Mouse (Mus musculus) inflammation-experienced regulatory T-cells (primary cell): ENCODE results near the gene Cald1. TPM values are rescaled to one million over a fixed set of nuclear protein-coding genes. Genes with fewer than 3 reads are reported as not detected.

Experiments used
- polyA plus RNA-seq, 2 experiments: library from polyadenylated mRNA; unstranded; fragments of 100-300 nt; shearing (Covaris generic); gene quantifications; one replicate each; pipeline ENCODE4 v1.2.1; 2017

The Cald1 gene
- polyA plus RNA-seq: 1 to 10 TPM; 1.9 to 6.2 TPM

GRCm38 (mm10) chr6:34598121-34599065, at the start of gene Cald1:
Gene Cald1, plus strand, starts transcription at chr6:34598500.

GRCm38 (mm10) chr6:34780231-34780942, 182.1 kb downstream of the Cald1 start, which contains the start of gene Agbl3:
Gene Agbl3, plus strand, starts transcription at chr6:34780432.

Other genes starting within 250 kb of the Cald1 start
- gene Akr1b8, start 244.4 kb upstream of the Cald1 start, polyA plus RNA-seq: 1 to 10 TPM in 1 of 2 experiments, under 1 TPM in 1; 0.59 to 1.1 TPM
- 10 to 100 TPM; 36.1 to 49.2 TPM for gene Akr1b10, start 214.3 kb upstream of the Cald1 start, polyA plus RNA-seq
- gene Akr1b7, start 186.2 kb upstream of the Cald1 start, polyA plus RNA-seq: not detected
- 10 to 100 TPM; 18.6 to 21.8 TPM for gene Bpgm, start 122.3 kb upstream of the Cald1 start, polyA plus RNA-seq
- gene Agbl3, start 181.9 kb downstream of the Cald1 start, polyA plus RNA-seq: 1 to 10 TPM; 1.6 to 1.9 TPM